Mouse (Mus musculus) hindbrain, embryonic 11.5 days (tissue): ENCODE measurements around the gene Gsg1. TPM values are rescaled to one million over a fixed set of nuclear protein-coding genes. Genes with fewer than 3 reads are reported as not detected.

ENCODE experiments used
- ATAC-seq: fragments of 200-750 bp; cut with Nextera tagmentation; 2 replicates; pipeline ENCODE4 v1.8.0; 2017; ENCODE audit warnings: mild to moderate bottlenecking, moderate TSS enrichment, moderate library complexity; ENCODE audit not compliant: low FRiP score
- DNase-seq: peaks from one replicate; pipeline ENCODE4 v3.0.0-alpha.2; 2015; ENCODE audit warnings: low spot score
- H3K27ac ChIP-seq: fragments of 300-500 bp; sonication (generic); 2 replicates; pipeline ENCODE4 v1.5.1; 2014; ENCODE audit warnings: mild to moderate bottlenecking, low read depth, low read length
- H3K27me3 ChIP-seq: fragments of 300-500 bp; sonication (generic); 2 replicates; pipeline ENCODE4 v1.6.1; 2014; ENCODE audit warnings: mild to moderate bottlenecking, low read length, moderate library complexity, mixed read lengths; ENCODE audit not compliant: control insufficient read depth, insufficient read depth
- H3K36me3 ChIP-seq: fragments of 300-500 bp; sonication (generic); 2 replicates; pipeline ENCODE4 v1.6.1; 2014; ENCODE audit warnings: mild to moderate bottlenecking, low read length, moderate library complexity, mixed read lengths; ENCODE audit not compliant: control insufficient read depth, insufficient read depth
- H3K4me1 ChIP-seq: fragments of 300-500 bp; sonication (generic); replicated peaks from 2 replicates; pipeline ENCODE4 v1.6.1; 2014; ENCODE audit warnings: low read length, mixed read lengths; ENCODE audit not compliant: control insufficient read depth, insufficient read depth
- H3K4me2 ChIP-seq: fragments of 300-500 bp; sonication (generic); replicated peaks from 2 replicates; pipeline ENCODE4 v1.6.1; 2014; ENCODE audit warnings: mild to moderate bottlenecking, low read depth, low read length
- H3K4me3 ChIP-seq: fragments of 300-500 bp; sonication (generic); 2 replicates; pipeline ENCODE4 v1.5.1; 2014; ENCODE audit warnings: low read depth, low read length
- H3K9ac ChIP-seq: fragments of 300-500 bp; sonication (generic); 2 replicates; pipeline ENCODE4 v1.6.1; 2014; ENCODE audit warnings: low read depth, low read length
- H3K9me3 ChIP-seq: fragments of 300-500 bp; sonication (generic); 2 replicates; pipeline ENCODE4 v1.6.1; 2016; ENCODE audit warnings: low read length; ENCODE audit not compliant: control insufficient read depth
- WGBS: fragments of 180-500 bp; shearing (Covaris S2); extraction: QIAGEN DNeasy Blood & Tissue Kit; methylation state at CpG from one replicate; pipeline ENCODE4 v1.1.7; 2014; 5-methylcytosine and 5-hydroxymethylcytosine counted together
- polyA plus RNA-seq: library from polyadenylated mRNA; unstranded; fragments of >200 nt; fragmentation: Nextera tagmentation; extraction: Ambion mirVana; gene quantifications from 2 replicates; pipeline ENCODE4 v1.2.1, GENCODE M21; 2014

Gene Gsg1
- polyA plus RNA-seq, 1 experiment from 2014 or later: 0.66 TPM

DNA sequence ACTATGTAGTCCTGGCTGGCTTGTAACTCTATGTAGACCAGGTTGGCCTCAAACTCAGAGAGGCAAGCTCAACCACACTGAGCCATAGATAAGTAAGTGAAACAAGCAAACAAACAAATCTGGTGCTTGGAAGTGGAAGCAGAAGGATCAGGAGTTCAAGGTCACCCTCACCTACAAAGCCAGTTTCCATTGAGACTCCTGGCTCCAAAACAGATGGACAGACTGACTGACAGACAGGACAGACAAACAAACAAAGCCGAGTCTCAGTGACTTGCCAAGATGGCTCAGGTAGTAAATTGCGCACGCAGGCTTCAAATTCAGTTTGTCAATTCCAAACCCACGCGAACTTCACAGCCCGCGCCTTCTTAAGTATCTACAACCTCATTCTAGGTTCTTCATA lies 56.7 kb downstream of the Gsg1 start:
- peak overlapping the region; percentile 83 for H3K9ac ChIP-seq
- H3K36me3 ChIP-seq: no peaks in the 10 kb centered on the region
- peak overlapping the region; percentile 79 for H3K4me3 ChIP-seq
- H3K9me3 ChIP-seq: no peaks in the 10 kb centered on the region
- 15% methylated on average over 7 of the region's 7 CpGs for WGBS
- DNase-seq: no peak
- H3K27ac ChIP-seq: peak overlapping the region; percentile 79; the same call in 1 of the 2 replicates
- no peak for ATAC-seq
- peak overlapping the region; percentile 91 for H3K4me2 ChIP-seq
- no peaks in the 10 kb centered on the region for H3K27me3 ChIP-seq
- no peaks in the 10 kb centered on the region for H3K4me1 ChIP-seq

DNA sequence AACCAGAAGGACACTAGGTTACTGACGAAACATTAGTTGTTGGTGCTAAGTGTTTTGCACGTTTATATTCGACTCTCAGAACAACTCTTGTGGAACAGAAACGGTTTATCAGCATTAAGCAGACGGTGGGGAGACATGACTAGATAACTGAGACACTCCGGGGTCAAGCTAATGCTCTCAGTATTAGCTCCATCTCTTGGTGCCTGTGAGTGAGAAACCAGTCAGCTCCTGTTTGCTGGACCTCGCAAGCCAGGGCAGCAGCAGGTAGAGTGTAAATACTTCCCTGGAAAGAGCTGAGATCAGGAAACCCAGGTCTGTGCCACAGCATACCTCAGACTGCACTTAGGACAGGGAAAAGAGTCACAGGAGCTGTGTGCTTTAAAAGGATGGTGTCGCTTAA lies 57.4 kb downstream of the Gsg1 start:
- 84% methylated on average over 8 of the region's 8 CpGs for WGBS
- no peaks in the 10 kb centered on the region for H3K27me3 ChIP-seq
- ATAC-seq: no peak
- no peak for DNase-seq
- H3K4me2 ChIP-seq: no peak overlapping the region
- H3K4me3 ChIP-seq: no peak overlapping the region
- no peaks in the 10 kb centered on the region for H3K9me3 ChIP-seq
- no peak overlapping the region for H3K9ac ChIP-seq
- no peaks in the 10 kb centered on the region for H3K36me3 ChIP-seq
- H3K27ac ChIP-seq: no peak overlapping the region
- H3K4me1 ChIP-seq: no peaks in the 10 kb centered on the region

DNA sequence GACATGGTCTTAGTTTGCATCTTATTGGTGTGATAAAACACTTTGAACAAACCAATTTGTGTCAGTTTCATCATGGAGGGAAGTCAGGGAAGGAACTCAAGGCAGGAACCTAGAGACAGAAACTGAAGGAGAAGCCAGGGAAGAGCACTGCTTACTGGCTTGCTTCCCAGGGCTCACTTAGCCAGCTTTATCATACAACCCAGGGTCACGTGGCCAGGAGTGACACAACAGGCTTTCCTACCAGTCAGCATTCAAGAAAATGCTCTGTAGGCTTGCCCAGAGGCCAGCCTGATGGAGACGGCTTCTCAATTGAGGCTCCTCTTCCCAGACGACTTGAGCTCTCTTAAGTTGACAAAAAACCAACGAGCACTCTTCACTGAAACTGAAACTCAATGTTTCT lies 59.2 kb downstream of the Gsg1 start:
- H3K4me3 ChIP-seq: no peak overlapping the region
- no peak overlapping the region for H3K27ac ChIP-seq
- no peak for DNase-seq
- no peaks in the 10 kb centered on the region for H3K27me3 ChIP-seq
- H3K4me1 ChIP-seq: no peaks in the 10 kb centered on the region; the same call in 1 of the 2 replicates
- no peak overlapping the region for H3K4me2 ChIP-seq
- no peak overlapping the region for H3K9ac ChIP-seq
- H3K36me3 ChIP-seq: no peaks in the 10 kb centered on the region
- H3K9me3 ChIP-seq: no peaks in the 10 kb centered on the region
- ATAC-seq: no peak
- WGBS: 86% methylated on average over 4 of the region's 4 CpGs

DNA sequence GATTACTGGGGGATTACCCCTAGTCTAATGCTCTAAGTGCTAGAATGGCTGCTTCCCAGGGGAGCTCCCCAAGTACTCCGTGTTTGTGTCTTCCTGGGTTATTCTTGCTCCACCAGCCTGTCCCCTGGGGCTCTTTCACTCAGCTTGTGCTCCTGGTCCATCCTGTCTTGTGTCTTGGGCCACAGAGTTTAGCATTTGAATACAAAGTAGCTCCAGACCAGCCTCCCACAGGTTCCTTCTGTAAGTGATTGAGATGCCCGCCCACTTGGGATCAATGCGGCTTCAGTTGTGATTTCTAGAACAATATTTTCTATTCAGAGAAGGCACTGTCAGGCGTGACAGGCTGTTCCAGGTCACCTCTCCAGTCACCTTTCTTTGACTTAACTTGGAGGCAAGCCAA lies 60.4 kb downstream of the Gsg1 start:
- Histone ChIP-seq H3K36me3 (no peaks in the 10 kb centered on the region), H3K9ac (no peak overlapping the region), H3K27me3 (no peaks in the 10 kb centered on the region), H3K4me1 (no peaks in the 10 kb centered on the region; the same call in 1 of the 2 replicates), H3K9me3 (no peaks in the 10 kb centered on the region), H3K4me2 (no peak overlapping the region), H3K4me3 (no peak overlapping the region), H3K27ac (no peak overlapping the region)
- ATAC-seq (no peak), DNase-seq (no peak)
- 23% methylated on average over 4 of the region's 4 CpGs for WGBS

DNA sequence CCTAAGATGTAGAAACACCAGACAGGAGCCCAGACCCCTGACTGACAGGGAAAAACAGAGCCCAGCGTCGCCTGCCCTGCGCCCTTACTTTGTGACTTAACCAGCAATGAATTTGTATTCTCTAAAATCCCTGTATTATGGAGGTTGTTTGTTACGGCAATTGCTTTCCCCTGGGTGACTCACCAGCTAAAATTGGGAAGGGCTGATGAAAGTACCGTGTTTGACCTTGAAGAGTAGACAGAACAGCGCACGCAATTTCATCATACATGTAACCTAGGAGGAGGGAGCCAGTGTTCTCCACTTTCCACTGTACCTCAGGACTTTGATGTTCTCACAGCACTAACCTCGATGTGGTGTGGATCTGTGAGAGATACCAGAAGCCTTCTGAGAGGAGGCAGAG lies 61.2 kb downstream of the Gsg1 start:
- no peaks in the 10 kb centered on the region; the same call in 1 of the 2 replicates for H3K4me1 ChIP-seq
- DNase-seq (no peak), ATAC-seq (no peak)
- no peaks in the 10 kb centered on the region for H3K9me3 ChIP-seq
- WGBS: 76% methylated on average over 8 of the region's 8 CpGs
- no peaks in the 10 kb centered on the region for H3K36me3 ChIP-seq
- no peak overlapping the region for H3K4me2 ChIP-seq
- no peak overlapping the region for H3K4me3 ChIP-seq
- no peaks in the 10 kb centered on the region for H3K27me3 ChIP-seq
- no peak overlapping the region for H3K9ac ChIP-seq
- H3K27ac ChIP-seq: no peak overlapping the region

DNA sequence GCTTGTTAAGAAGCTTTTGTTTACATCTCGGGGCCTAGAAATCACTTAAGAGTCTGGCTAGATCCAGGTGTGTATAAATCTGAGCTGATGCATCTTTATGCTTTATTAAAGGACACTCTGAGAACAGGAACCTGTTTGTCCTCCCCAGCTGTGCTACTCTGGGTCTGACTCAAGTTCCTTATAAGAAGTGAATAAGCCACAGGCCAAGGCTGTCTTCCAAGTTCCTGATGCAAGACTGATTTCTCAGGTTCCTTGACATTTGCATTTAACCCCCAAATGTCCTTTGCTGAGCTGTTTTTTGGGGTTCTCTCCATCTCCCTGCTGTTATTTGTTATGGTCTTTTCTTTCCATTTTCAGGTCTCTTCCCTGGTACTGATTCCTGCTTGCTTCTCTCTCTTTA lies 62.2 kb downstream of the Gsg1 start:
- H3K4me2 ChIP-seq: no peak overlapping the region
- 95% methylated on average over 1 of the region's 1 CpGs for whole genome bisulfite sequencing
- no peak overlapping the region for H3K27ac ChIP-seq
- H3K27me3 ChIP-seq: no peaks in the 10 kb centered on the region
- DNase-seq (no peak), ATAC-seq (no peak)
- no peaks in the 10 kb centered on the region for H3K9me3 ChIP-seq
- H3K36me3 ChIP-seq: no peaks in the 10 kb centered on the region
- H3K4me1 ChIP-seq: no peaks in the 10 kb centered on the region; the same call in 1 of the 2 replicates
- no peak overlapping the region for H3K4me3 ChIP-seq
- H3K9ac ChIP-seq: no peak overlapping the region

DNA sequence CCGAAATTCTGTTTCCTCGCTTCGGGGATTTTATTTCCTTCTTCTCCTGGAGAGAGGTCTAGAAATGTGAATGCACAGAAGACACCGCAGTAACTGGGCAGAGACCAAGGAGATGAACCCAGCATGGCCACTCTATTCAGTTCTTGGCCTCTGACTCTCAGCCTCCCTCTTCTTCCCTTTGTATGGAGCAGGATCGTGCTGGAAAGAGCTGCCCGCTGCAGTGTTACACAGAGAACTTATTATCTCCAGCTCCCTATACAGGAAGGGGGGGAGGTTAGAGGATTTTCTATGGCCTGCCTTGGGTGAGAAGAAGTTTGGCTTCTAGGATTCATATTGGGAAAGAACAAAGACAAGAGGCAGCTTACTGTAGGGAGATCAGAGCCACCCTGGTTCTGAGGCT lies 64.0 kb downstream of the Gsg1 start:
- Histone ChIP-seq H3K27ac (no peak overlapping the region), H3K4me2 (no peak overlapping the region), H3K9ac (no peak overlapping the region), H3K9me3 (no peaks in the 10 kb centered on the region), H3K4me1 (no peaks in the 10 kb centered on the region; the same call in 1 of the 2 replicates), H3K36me3 (no peaks in the 10 kb centered on the region), H3K4me3 (no peak overlapping the region), H3K27me3 (no peaks in the 10 kb centered on the region)
- DNase-seq (no peak), ATAC-seq (no peak)
- 71% methylated on average over 6 of the region's 6 CpGs for WGBS

DNA sequence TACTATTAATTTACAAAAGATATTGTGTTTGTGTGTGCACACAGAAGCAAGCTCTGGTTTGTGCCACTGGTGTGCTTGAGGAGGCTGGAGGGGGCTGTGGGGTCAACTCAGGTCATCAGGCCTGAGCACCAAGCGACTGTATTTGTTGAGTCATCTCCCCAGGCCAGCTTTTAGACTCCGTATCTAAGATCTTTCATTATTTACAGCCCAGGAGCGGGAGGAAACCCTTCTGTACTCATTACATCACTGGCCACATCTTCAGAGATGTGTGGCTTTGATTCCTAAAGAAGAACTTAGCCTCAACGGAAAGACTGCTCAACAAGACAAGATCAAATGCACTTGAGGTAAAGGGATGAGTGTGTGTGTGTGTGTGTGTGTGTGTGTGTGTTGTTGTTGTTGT lies 65.5 kb downstream of the Gsg1 start:
- Histone ChIP-seq H3K9ac (no peak overlapping the region), H3K4me3 (no peak overlapping the region), H3K27ac (no peak overlapping the region), H3K36me3 (no peaks in the 10 kb centered on the region), H3K9me3 (no peaks in the 10 kb centered on the region), H3K4me1 (no peaks in the 10 kb centered on the region; the same call in 1 of the 2 replicates), H3K27me3 (no peaks in the 10 kb centered on the region), H3K4me2 (no peak overlapping the region)
- no peak for DNase-seq
- 72% methylated on average over 4 of the region's 4 CpGs for WGBS
- ATAC-seq: no peak
